Mouse (Mus musculus) pancreas, adult 10 weeks (tissue): ENCODE data around the gene Pln. TPM values are rescaled to one million over a fixed set of nuclear protein-coding genes. Genes with fewer than 3 reads are reported as not detected.

Experiments
- polyA plus RNA-seq: library from polyadenylated mRNA; stranded (reverse); fragments of 350-450 nt; fragmentation: Illumina TruSeq; extraction: RNeasy Lipid Tissue Mini Kit (QIAGEN cat#74804); gene quantifications from one replicate; pipeline ENCODE4 v1.2.3, GENCODE M21; 2015; ENCODE audit warnings: low read depth, low replicate concordance; ENCODE audit not compliant: insufficient read depth

Pln gene
- 1.7 TPM for polyA plus RNA-seq

GRCm38 (mm10) chr10:53337162-53337923, at the start of gene Pln:
Gene Pln (plus strand): TSS chr10:53337667.

DNA sequence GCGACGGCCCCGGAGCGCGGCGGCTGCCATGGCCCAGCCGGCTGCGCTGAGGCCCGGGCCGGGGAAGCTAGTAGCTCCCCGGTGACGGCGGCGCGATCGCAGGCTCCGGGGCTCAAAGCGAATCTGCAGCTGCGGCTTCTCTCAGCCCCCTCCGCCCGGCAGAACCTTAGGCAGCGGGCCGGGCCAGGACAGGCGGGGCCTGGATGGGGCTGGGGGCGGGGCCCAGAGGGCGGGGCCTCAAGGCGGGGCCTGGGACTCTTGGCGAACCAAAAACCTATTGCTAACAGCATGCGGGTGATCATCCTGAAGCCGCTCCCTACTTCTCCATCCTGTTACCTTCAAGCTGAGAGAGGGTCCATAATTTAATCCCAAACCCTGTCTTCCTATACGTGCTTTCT, 42.2 kb downstream of the Pln start, which contains the start of gene Cep85l:
Gene Cep85l (minus strand): TSS at position 239 of the 398 bp plus-strand sequence.

Other genes starting within 250 kb of the Pln start
- gene Cep85l, start 42.3 kb downstream of the Pln start, polyA plus RNA-seq: 1.9 TPM